Mouse (Mus musculus) gastrocnemius, postnatal 14 days (tissue): Measurements from ENCODE around the gene Zdhhc14. TPM values are rescaled to one million over a fixed set of nuclear protein-coding genes. Genes with fewer than 3 reads are reported as not detected.
A peak's percentile ranks its signal among the peaks of the same experiment; 100 is the strongest.

Experiments used
- DNase-seq: peaks from one replicate; pipeline ENCODE4 v3.0.0; 2021; ENCODE audit warnings: mixed read lengths
- intact Hi-C: fragments of 180-260 bp; cut with DNase I; formaldehyde crosslinking; loops from one replicate; pipeline ENCODE4 v1.15.1; 2025; ENCODE audit warnings: low total_unique reads
- long read RNA-seq, 2 experiments: library from polyadenylated mRNA; stranded (forward); transcript quantifications; one replicate each; pipeline ENCODE4 v2.0.0; 2021
- total RNA-seq, 2 experiments: library from RNA; stranded (reverse); gene quantifications; 2 replicates each; pipeline ENCODE4 v1.2.3; 2021

Gene Zdhhc14
- total RNA-seq = 1 to 10 TPM; 2.4 to 4.1 TPM
- long read RNA-seq, experiment 1, partial matches to known transcripts = 0 of 4 reads
- long read RNA-seq, experiment 1, other reads (novel, unspliced or antisense) = 4 of 4 reads
- long read RNA-seq, experiment 2, partial matches to known transcripts = 0 of 9 reads
- long read RNA-seq, experiment 2, other reads (novel, unspliced or antisense) = 5 of 9 reads

GRCm38 (mm10) chr17:5491801-5492745, at the start of gene Zdhhc14:
Zdhhc14 (plus strand) TSS chr17:5492557.
- DNase-seq = peak; percentile 93
- intact Hi-C loops = no loop called here

DNA sequence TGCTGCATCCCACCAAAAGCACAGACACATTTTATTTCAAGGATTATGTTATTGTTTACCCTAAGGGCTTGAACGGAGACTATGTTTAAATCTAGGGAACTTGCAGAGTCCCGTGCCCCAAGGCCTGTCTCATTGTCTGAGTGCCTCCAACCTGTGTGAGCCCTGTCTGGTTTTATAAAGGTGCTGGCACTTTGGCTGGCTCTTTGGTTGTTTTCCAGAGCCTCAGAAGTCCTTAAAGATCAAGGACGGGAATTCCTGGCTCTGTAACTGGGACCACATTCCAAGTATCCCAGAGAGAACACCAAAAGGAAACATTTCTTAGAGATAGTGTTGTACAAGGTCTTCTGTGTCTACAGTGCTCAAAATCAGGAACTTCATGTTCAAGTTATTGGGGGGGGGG, 49.1 kb upstream of the Zdhhc14 start:
- intact Hi-C loops = loop anchor here (5.0 kb wide), 1 partner anchor 309 kb away; no protein-coding TSS in a partner anchor

GRCm38 (mm10) chr17:5443751-5444150, 48.6 kb upstream of the Zdhhc14 start:
- DNase-seq = no peak

More for the DNA sequence above, 49.1 kb upstream of the Zdhhc14 start:
- no peak for DNase-seq

DNA sequence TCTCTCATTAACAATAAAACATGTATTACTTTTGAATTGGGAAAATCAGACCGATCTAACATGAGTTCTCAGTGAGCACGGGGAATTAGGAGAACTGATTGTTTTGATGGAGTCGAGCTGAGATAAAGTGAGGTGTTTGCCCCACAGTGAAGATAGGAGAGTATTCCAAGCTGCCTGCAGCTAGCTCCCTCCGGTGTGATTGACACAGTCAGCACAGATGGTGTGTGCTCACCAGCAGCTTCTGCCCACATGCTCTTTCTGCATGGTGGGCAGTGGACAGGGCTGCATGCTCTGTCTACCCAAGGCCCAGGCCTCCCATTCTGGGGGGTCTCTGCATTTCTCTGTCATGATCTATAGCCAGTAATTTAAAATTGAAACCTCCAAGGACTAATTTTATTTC, 38.7 kb upstream of the Zdhhc14 start:
- no peak for DNase-seq
- intact Hi-C loops = no loop called here

More at GRCm38 (mm10) chr17:5443751-5444150, 48.6 kb upstream of the Zdhhc14 start:
- intact Hi-C loops = loop anchor here (5.0 kb wide), 1 partner anchor 309 kb away; no protein-coding TSS in a partner anchor

DNA sequence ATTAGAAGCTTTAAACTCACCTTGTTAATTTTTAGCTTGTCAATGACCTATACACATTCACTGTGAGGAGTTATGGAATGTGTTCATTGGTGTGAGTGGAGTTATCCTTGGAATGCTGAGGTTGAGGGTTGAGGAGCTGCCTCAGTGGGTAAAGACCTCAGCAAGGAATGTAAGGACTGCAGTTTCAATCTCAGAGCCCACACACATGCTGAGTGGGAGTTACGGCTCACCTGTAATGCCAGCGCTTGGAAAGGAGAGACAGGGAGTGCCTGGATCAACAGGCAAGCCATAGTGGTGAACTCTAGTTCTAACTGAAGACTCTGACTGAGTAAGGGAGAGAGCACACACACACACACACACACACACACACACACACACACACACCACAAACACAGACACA, 28.4 kb upstream of the Zdhhc14 start:
- DNase-seq = no peak
- intact Hi-C loops = no loop called here

DNA sequence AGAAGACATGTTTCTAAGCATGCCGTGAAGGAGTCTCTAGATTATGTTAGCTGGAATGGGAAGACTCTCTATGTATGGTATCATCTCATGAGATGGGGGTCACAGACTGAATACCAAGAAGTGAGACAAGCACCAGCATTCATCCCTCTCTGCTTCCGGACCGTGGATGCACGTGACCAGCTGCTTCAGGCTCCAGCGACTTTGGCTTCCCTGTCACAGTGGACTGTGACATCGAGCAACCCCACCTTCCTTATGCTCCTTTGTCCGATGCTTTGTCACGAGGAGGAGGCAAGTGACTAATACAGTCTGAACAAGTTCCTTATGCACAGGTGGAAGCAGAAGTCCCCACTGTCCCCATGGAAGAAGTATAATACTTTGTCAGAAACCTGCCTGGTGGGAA, 25.6 kb upstream of the Zdhhc14 start:
- intact Hi-C loops = no loop called here
- DNase-seq = no peak

- intact Hi-C loops = no loop called here
- no peak for DNase-seq
These were observed 25.2 kb upstream of the Zdhhc14 start for GRCm38 (mm10) chr17:5467177-5467576.

DNA sequence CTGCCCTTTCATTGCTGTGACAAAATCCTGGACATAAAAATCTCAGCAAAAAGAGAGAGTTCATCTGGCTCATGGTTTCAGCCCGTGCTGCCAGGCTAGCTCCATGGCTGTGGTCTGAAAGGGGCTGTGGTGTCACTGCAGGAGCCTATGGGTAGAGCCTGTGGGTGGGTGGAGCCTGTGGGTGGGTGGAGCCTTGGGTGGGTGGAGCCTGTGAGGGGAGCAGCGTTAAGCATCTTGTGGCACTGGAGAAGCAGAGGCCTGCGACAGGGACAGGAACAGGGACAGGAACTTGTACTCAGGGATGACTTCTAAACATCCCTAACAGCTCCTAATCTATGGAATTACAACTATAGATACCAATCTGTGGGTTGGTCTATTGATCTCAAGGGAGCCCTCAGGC, 20.1 kb upstream of the Zdhhc14 start:
- DNase-seq = no peak
- intact Hi-C loops = no loop called here

GRCm38 (mm10) chr17:5475960-5476725, 16.2 kb upstream of the Zdhhc14 start:
- no peak for DNase-seq
- intact Hi-C loops = no loop called here

DNA sequence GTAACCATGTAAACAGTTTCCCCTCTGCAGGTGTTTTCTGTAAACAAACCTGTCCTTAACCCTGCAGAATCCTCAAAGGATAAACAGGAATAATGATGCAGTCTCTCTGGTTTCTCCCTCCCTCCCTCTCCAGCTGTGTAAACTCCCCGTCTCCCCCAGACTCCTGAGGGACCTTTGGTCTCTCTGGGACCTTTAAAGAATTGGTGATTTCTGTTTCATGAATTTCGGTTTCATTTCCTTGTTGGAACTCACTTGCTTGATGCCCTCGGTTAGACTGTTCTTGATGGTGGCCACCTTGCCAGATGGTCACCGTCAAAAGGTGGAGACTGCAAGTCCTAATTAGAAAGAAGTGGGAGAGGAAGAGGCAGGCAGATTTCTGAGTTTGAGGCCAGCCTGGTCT, 8.9 kb upstream of the Zdhhc14 start:
- no peak for DNase-seq
- intact Hi-C loops = no loop called here

DNA sequence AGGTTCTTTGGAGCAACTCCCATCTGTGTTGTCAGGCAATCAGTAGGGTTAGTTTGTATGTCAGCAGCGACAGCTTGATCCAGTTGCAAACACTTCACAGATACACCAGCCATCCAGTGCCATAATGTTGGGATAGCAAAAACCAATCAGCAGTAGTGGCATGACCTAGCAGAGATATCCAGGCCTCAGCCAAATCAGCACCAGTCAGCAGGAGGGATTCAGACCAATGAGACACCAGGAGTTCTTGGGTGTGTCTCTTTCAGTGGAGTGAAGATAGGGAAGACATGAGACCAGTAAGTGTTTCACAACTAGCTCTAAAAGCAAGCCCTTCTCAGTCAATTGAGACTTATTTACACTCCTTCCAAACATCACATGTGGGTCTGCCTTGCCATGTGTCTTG, 7.7 kb upstream of the Zdhhc14 start:
- DNase-seq = no peak
- intact Hi-C loops = no loop called here

DNA sequence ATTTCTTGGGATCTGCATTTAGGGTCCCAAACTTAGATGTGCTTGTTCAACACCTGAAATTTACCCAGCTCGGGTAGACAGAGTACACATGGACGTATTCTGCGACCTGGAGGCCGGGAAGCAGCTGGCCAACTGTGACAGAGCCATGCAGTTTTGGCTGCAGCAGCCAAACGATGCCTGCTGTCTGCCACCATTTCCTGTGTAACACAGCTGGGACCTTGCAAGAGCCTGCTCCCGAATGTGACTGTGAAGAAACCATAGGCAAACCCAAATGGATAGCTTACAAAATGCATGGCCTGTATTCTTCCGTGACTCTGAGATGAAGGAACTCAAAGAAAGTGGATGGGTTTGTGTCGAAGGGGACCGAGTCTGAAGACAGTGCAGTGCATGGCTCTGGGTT, 4.2 kb upstream of the Zdhhc14 start:
- intact Hi-C loops = no loop called here
- no peak for DNase-seq

- no peak for DNase-seq
- intact Hi-C loops = no loop called here
These were observed 2.0 kb upstream of the Zdhhc14 start for GRCm38 (mm10) chr17:5490351-5490750.

DNA sequence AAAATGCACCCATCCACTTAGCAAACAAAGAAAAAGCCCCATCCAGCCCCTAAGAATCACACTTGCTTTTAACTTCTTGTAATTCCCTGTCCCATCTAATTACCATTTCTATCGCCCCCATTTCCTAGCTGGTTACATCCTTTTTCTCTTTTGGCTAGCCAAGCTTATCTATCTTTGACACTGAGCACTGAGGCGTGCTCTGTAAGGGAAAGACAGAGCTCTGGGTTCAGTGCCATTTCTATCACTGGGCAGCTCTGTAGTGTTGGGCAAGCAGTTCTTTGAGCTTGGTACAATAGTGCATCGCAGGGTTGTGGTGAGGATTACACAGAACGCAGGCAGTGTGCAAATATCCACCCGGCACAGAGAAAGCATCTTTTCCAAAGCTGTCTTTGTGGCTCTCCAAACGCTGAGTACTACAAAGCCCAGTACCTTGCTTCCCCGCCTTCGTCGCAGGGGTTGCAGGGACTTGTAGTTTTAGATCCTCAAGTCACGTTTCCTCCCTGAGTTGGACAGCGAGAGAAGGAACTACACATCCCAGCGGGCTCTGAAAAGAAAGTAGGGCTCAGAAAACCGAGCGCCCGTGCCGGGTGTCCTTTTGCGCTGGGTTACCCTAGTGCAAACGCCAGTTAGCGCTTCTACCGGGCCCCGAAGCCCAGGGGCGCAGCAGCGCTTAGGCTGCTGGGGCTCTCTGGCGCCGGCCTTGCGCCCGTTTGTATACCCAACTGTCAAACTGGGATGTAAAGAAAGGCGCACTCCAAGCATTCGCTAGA, 1.1 kb upstream of the Zdhhc14 start:
- intact Hi-C loops = no loop called here
- DNase-seq = peak; percentile 89

DNA sequence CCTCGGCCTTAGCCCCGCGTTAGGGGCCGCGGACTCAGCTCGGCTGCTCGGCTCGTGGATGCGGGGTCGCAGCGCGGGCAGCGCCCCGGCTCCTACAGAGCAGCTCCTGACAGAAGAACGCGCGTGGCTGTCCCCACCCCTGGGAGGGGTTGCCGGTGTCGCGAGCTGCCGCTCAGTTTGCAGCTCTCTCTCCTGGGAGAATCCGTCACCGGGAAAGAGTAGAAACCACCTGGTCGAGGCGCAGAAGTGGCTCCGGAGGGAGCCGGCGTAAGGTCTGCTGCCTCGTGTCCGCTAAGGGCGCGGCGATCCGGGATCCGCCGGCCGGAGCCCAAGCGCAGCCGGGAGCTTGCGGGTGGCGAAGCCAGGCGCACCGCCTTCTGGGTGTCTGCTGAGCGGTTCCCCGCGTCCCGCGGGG, 396 bp downstream of the Zdhhc14 start:
- DNase-seq = no peak
- intact Hi-C loops = no loop called here

GRCm38 (mm10) chr17:5493161-5493771, 909 bp downstream of the Zdhhc14 start:
- peak; percentile 34 for DNase-seq
- intact Hi-C loops = no loop called here

DNA sequence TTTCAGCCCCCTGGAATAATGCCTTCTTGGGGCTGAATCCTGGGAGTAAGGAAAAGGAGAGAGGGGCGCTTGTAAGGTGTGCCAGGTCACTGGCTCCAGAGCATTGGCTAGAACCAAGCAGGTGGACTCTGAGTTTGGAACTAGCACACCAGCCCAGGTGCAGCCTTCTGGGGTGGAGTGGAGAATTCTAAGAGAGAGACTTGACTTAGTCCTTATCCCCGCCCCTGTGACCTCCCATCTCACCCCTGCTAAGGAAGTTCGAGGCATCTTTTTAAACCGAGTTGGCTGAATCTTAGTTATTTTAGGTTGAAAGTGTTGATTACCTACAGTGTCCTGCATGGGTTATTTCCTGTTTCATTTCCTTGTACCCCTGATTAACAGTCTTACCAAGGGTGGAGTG, 1.5 kb downstream of the Zdhhc14 start:
- DNase-seq = no peak
- intact Hi-C loops = no loop called here

DNA sequence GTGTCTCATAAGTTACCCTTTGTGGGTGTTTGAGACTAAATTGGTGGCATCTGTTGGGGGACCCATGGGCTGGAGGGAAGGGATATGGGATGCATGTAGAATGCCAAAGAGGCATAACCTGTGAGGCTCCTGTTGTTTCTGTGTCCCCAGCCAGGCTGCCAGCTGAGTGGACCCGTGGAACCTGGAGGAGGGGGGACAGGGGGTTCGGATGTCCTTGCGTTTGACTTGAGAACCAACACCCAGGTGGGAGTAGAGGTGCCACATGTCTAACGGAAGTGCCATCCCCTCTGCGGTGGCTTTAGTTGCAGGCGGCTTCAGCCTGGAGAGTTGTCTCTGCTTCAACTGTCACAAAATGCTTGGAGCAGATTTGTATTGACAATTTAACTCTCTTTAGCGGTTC, 2.5 kb downstream of the Zdhhc14 start:
- intact Hi-C loops = no loop called here

DNA sequence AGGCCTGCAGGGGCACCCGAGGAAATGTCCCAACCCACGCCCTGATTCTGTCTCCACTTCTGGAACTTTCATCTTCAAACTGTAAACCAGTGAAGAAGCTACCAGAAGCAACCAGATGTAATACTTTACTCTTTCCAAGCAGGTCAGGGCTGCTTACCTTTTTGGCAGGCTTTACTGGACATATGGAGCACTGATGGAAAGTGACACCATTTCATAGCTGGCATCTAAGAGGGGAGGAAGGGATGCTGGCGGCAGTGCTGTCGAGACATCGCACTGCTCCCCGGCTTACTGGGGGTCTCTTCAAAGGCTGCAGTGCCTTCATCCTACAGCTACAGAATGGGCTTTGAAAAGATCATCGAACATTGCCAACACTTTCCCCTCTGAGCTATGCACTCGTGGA, 5.3 kb downstream of the Zdhhc14 start:
- intact Hi-C loops = no loop called here
- DNase-seq = no peak

More for the DNA sequence above, 2.5 kb downstream of the Zdhhc14 start:
- no peak for DNase-seq
